Mouse (Mus musculus) adrenal gland, adult 2 months (tissue): Measurements from ENCODE around the gene Irf2. TPM values are rescaled to one million over a fixed set of nuclear protein-coding genes. Genes with fewer than 3 reads are reported as not detected.

Experiments used
- DNase-seq: peaks from one replicate; pipeline ENCODE4 v3.0.0; 2021
- long read RNA-seq: library from polyadenylated mRNA; stranded (forward); transcript quantifications from one replicate; pipeline ENCODE4 v2.0.0, GENCODE M21; 2021
- polyA plus RNA-seq: library from polyadenylated mRNA; depleted of rRNA; stranded (reverse); fragments of >200 nt; gene quantifications from 2 replicates; pipeline ENCODE4 v1.2.3, GENCODE M21; 2012; rRNA removed
- total RNA-seq, 2 experiments: library from RNA; stranded (reverse); gene quantifications; 2 replicates each; pipeline ENCODE4 v1.2.3; 2021

The Irf2 gene
- total RNA-seq (10 to 100 TPM; 51.1 to 56.8 TPM), polyA plus RNA-seq (8.6 and 14.9 TPM in 2 replicates)
- long read RNA-seq, transcript Irf2-201 (9 exons, 2,497 nt) = major isoform, 6 of 8 reads
- long read RNA-seq, partial matches to known transcripts = 1 of 8 reads
- long read RNA-seq, other reads (novel, unspliced or antisense) = 1 of 8 reads

DNA sequence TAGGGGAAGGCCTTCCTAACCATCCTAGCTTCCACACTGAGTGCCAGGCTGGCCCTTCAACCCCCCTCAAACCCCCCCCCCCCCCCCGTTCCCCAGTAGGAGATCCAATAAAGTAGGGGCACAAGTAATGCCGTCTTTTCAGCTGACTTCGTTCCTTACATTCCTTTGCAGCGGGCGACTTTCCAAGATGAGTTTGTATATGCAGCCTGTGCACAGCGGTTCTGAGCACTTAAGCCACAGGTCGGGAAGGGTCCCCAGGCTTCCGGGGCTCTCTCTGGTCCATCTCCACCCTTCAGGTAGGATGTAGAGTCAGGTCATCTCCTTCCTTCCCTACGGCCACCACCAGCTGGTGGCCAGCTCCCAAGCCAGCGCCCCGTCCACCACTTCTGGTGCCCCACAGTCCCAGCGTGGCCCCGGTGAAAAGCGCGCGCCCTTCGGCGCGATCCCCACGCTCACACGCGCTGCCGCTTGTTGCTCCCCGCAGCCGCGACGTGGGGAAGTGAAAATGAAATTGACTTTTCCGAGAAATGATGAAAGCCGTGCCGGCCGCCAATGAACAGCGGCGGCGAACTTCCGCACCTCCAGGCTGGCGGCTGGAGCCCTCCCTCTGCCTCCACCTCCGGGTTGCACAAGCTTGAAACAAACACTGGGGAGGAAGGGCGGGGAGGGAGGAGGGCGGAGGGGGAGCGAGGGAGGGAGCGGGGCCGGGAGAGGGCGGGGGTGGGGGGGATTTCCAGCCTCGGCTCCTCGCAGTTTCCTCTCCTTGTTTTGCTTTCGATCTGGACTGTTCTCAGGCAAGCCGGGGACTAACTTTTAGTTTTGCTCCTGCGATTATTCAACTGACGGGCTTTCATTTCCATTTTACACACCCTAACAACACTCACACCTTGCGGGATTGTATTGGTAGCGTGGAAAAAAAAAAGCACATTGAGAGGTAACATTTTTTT is at the start of gene Irf2:
Gene Irf2 (plus strand): TSS at position 730 of the 947 bp plus-strand sequence.
- DNase-seq = peak; percentile 94

- no peak for DNase-seq
Observed at GRCm38 (mm10) chr8:46690111-46690510, 49.4 kb upstream of the Irf2 start.

DNA sequence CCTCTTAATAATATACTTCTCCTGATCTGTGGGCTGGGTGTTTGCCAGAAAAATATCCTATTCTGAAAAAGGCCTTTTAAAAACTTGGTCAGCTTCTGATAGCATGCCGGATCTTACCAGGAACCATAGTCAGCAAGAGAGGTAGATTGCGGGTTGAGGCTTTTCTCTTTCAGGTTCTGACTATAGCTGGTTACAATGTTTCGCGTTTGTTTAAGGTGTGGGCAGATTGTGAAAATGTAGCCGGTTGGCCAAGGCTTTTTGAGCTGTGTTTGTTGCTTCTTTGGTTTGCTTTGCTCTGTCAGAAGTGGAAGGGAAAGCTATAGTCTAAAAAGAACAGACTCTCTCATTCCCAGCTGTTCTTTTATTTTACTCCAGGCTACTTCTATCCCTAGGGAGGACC is 49.0 kb upstream of the Irf2 start:
- DNase-seq = no peak

GRCm38 (mm10) chr8:46691360-46691759 is 48.2 kb upstream of the Irf2 start:
- no peak for DNase-seq

GRCm38 (mm10) chr8:46696256-46697041 is 43.1 kb upstream of the Irf2 start:
- peak; percentile 17 for DNase-seq

DNA sequence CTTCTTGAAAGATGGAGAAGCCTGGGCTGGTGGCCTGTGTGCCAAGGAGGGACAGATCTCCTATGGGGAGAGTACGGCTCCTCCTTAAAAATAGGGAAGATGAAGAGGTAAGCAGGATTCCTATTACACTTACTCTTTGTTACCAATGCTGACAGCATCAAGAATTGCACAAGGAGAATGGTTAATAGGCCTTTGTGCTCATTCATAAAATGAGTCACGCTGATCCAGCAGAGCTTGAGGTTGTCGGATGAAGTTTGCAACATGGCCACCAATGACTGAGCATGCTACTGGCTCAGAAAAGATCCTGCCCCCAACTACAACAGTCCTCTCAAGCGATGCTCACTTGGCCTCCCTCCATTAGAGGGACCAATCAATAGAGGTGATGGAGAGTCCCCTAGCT is 42.0 kb upstream of the Irf2 start:
- peak; percentile 35 for DNase-seq

DNA sequence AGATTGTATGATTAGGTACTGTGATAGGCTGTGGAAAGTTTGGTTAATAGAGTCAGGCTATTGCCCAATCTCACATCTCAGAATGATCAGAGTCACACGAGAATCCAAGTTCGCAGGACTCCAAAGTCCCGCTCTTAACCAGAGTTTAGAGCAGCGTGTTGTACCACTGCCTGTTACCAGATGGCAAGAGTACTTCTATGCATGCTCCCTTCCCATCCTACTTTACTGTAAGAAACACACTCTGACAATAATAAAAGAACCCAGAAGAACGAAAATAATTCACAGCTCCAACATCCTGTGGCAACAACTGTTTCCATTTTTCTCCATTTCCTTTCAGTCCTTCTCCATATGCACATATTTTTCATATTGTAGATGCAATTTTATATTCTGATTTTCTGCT is 41.4 kb upstream of the Irf2 start:
- no peak for DNase-seq

DNA sequence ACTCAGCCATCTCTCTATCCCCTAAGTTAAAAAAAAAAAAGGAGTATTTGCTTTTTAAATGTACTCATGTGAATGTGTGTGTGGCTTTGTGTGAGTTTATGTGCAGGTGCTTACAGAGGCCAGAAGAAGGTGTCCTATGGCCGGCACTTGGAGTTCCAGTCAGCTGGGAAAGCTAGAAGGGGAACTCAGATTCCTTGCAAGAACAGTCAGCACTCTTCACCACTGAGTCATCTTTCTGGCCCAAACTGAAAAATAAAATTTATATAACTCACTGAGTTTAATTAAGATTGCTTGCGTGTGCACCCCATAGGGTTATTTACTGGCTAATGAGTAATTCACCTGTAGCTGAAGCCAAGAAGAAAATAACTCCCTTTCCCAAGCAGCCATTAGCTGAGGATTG is 34.4 kb upstream of the Irf2 start:
- no peak for DNase-seq

DNA sequence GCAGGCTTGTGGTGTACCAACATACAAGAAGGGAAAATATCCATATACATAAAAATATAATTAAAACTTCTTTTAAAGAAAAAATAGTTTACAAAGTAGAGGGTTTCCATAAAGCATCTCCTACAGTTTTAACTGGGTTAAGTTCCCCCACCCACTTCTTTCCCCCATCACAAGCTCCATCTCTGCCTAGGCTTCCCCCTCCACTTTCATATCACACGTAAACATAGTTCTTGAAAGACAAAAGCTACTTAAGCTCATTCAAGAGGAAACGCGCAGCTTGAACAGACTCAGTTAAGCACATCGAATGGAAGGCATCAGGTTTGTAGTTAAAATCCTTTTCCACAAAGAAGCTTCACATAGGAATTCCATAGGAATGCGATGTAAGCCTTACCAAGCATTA is 32.8 kb upstream of the Irf2 start:
- no peak for DNase-seq

GRCm38 (mm10) chr8:46709302-46709701 is 30.2 kb upstream of the Irf2 start:
- DNase-seq = no peak

DNA sequence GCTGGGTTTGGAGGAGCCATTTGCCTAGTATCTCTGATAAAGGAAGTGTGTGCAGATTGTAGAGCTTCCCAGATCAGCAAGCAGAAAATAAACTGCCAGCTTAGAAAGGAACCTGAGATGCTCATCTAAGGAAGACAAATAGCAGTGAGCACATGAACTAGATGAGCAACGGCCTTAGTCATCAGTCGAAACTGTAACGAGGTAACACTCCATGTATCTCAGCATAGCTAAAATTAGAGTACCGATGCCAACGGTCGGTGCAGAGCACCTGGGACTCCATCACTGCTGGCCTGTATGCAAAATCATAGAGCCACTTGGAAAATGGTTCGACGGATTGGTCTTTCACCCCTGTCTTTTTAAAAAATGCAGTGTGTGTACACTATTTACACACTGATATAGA is 29.2 kb upstream of the Irf2 start:
- no peak for DNase-seq

DNA sequence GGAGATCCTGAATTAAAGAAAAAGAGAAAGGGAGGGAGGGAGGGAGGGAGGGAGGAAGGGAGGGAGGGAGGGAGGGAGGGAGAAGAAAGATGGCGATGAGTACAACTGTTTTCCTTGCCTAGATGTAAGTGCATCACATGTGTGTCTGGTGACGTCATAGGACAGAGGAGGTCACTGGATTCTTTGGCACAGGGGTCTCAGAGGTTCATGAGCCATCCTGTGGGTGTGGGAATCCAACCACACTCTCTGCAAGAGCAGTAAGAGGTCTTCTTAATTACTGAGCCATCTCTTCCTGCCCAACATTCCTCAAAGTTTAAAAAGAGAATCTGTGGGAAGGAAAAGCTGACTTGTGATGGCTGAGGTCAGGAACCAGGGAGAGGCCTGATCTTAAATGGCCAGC is 28.0 kb upstream of the Irf2 start:
- no peak for DNase-seq

DNA sequence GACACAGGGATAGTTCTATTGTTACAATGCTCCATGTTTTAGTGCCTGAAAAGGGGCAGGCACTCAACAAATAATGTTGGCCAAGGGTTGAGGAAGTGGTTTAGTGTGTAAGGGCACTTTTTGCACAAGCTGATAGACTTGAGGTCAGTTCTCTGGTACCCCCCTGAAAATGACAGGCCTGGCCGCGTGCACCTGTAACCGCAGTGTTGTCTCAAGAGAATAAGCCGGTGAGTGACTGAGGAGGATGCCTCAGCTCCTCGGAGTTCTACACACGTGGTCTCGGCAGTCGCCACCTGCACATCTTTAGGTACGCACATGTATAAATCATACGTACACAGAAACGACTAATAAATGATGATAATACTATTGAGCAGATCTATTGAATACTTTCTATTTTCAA is 26.4 kb upstream of the Irf2 start:
- no peak for DNase-seq

DNA sequence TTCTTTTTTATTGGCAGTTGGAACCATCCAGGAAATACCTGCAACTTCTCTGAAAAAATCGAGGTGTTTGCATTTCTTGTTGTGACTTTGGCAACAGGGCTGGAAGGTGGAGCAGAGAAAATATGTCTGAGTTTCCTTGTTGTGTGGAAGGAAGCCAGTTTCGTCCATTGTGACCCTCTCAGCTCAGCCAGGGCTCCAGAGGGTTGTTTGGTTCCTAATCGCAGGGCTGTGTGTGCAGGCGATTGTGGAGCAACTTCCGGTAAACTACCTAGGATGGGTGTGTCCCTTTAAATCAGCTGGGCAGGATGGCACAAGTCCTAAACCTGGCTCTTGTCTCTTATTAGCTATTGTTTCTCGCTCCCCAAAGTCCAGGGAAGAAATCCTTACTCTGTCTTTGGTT is 25.7 kb upstream of the Irf2 start:
- no peak for DNase-seq

DNA sequence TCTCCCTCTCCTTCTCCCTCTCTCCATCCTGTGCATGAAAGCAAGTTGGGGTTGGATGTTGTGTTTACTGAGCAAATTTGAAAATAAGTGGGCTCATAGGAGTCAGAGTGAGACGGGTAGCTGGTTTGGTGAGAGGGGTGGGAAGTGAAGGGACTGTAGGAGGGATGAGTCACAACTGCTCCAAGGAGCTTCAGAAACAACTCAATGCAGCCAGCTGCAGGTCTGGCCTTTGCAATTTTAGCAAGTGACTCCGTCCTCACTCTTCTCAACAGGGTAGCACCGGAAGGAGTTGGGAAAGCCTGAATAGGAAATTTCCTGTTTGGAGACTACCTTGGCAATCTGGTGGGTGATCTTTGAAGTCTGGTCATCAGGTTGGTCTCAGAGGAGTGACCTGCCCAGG is 25.1 kb upstream of the Irf2 start:
- no peak for DNase-seq

GRCm38 (mm10) chr8:46716477-46716876 is 23.1 kb upstream of the Irf2 start:
- DNase-seq = no peak

DNA sequence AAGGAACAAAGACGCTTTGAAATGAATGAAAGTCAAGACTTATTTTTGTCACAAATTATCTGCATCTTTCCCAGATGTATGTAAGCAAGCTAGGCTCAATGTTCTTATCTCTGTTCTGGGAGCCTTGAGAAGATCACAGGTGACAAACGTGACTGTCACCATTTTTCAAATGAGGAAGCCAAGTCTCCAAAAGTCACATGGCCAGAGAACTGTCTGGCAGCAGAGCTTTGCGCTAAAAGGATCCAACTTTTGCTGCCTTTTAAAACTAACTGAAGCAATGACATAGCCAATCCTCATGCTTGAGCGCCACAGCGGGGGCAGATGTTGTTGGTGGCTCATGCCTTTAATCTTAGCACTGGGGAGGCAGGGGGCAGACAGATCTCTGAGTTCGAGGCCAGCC is 22.4 kb upstream of the Irf2 start:
- no peak for DNase-seq

GRCm38 (mm10) chr8:46718301-46718700 is 21.2 kb upstream of the Irf2 start:
- no peak for DNase-seq

GRCm38 (mm10) chr8:46718747-46719146 is 20.8 kb upstream of the Irf2 start:
- DNase-seq = no peak

- no peak for DNase-seq
Observed at GRCm38 (mm10) chr8:46720656-46721055, 18.9 kb upstream of the Irf2 start.

DNA sequence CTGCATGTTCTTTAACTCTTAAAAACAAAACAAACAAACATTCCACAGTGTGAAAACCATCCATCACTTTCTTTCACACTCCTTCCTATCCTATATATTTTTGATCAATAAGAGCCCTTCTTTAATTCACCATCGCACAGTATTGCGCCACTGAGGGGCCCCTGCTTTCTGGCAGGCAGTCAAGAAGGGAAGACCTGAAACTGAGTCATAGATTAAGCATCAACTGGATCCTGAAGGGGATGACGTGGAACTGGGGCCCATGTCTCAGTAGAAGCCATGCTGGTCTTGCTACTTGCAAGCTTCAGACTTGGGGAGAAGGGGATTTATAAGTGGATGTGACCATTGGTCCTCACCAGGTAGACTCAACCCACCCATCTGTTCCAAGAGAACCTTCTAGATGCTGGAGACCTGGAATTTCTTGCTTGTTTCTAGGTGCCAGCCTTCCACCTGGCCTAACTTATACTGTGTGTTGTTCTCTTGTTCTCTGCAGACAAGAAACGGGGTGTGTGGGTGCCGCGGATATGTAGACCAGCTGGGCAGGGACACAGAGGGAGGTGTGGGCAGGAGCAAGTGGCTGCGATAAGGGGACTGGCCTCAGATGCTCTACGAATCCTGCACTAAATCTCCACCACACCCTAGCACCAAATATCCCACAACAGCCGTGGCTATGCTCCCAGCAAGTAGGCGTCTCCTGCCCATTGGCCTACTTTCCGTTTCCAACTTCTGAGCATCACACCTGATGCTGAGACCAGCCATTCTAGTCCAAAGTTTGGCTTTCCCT is 18.3 kb upstream of the Irf2 start:
- DNase-seq = no peak

DNA sequence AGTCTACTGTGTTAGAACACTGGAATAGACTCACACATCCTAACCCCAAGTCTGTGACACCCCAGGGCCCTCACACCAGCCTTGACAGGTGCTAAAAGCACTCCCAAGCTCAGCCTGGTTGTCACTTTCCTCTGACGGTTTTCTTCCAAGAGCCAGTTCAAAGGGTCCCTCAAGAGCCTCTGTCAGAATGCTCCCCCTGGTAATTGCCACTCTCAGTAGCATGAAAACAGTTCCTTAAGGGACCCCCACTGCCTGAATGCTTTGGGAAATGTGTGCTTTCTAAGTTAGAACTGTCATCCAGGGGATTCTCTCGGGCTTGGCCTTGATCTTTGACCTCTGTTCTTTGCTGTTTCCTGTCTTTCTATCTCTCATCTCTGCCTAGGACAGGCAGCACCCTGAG is 17.0 kb upstream of the Irf2 start:
- no peak for DNase-seq
